Mouse (Mus musculus) hindbrain, embryonic 14.5 days (tissue): ENCODE data around the gene Zfp850. TPM values are rescaled to one million over a fixed set of nuclear protein-coding genes. Genes with fewer than 3 reads are reported as not detected.
"Not testable (repeated sequence)": the region's sequence is repeated elsewhere in the genome, so short reads cannot be mapped to it uniquely, and the experiment has no call there.

ENCODE experiments used
- ATAC-seq: fragments of 200-750 bp; cut with Nextera tagmentation; 2 replicates; pipeline ENCODE4 v1.8.0; 2017; ENCODE audit warnings: moderate number of reproducible peaks, mild to moderate bottlenecking, moderate TSS enrichment, moderate library complexity; ENCODE audit not compliant: low FRiP score
- DNase-seq: peaks from one replicate; pipeline ENCODE4 v3.0.0-alpha.2; 2015; ENCODE audit warnings: low spot score
- H3K27ac ChIP-seq: fragments of 300-500 bp; sonication (generic); 2 replicates; pipeline ENCODE4 v1.5.1; 2014; ENCODE audit warnings: mild to moderate bottlenecking, moderate library complexity
- H3K27me3 ChIP-seq: fragments of 300-500 bp; sonication (generic); 2 replicates; pipeline ENCODE4 v1.6.1; 2014; ENCODE audit warnings: mild to moderate bottlenecking, low read length, mixed read lengths; ENCODE audit not compliant: control insufficient read depth, insufficient read depth
- H3K36me3 ChIP-seq: fragments of 300-500 bp; sonication (generic); replicated peaks from 2 replicates; pipeline ENCODE4 v1.6.1; 2014; ENCODE audit not compliant: control insufficient read depth, insufficient read depth
- H3K4me1 ChIP-seq: fragments of 300-500 bp; sonication (generic); replicated peaks from 2 replicates; pipeline ENCODE4 v1.6.1; 2014; ENCODE audit warnings: antibody characterized with exemption, low read length, mixed read lengths; ENCODE audit not compliant: control insufficient read depth, insufficient read depth
- H3K4me2 ChIP-seq: fragments of 300-500 bp; sonication (generic); replicated peaks from 2 replicates; pipeline ENCODE4 v1.6.1; 2014; ENCODE audit warnings: mild to moderate bottlenecking, moderate library complexity
- H3K4me3 ChIP-seq: fragments of 300-500 bp; sonication (generic); replicated peaks from 2 replicates; pipeline ENCODE4 v1.5.1; 2014; ENCODE audit warnings: mild to moderate bottlenecking, low read length
- H3K9ac ChIP-seq: fragments of 300-500 bp; sonication (generic); 2 replicates; pipeline ENCODE4 v1.6.1; 2014
- H3K9me3 ChIP-seq: fragments of 300-500 bp; sonication (generic); 2 replicates; pipeline ENCODE4 v1.6.1; 2016; ENCODE audit warnings: low read length; ENCODE audit not compliant: control insufficient read depth
- WGBS: fragments of 180-500 bp; shearing (Covaris S2); extraction: QIAGEN DNeasy Blood & Tissue Kit; methylation state at CpG from one replicate; pipeline ENCODE4 v1.1.7; 2014; 5-methylcytosine and 5-hydroxymethylcytosine counted together
- polyA plus RNA-seq: library from polyadenylated mRNA; unstranded; fragments of >200 nt; fragmentation: Nextera tagmentation; extraction: Ambion mirVana; gene quantifications from 2 replicates; pipeline ENCODE4 v1.2.1, GENCODE M21; 2014

The Zfp850 gene
- polyA plus RNA-seq, 1 experiment from 2014 or later = 7.1 TPM

GRCm38 (mm10) chr7:27982197-27982596 is 31.7 kb downstream of the Zfp850 start:
- ATAC-seq = no peak
- Histone ChIP-seq H3K9ac (no peak overlapping the region), H3K27ac (no peak overlapping the region), H3K4me3 (no peak overlapping the region), H3K4me1 (peaks cover 12% of the 10 kb centered on the region; the same call in 1 of the 2 replicates), H3K4me2 (no peak overlapping the region), H3K27me3 (no peaks in the 10 kb centered on the region), H3K36me3 (peaks cover 3% of the 10 kb centered on the region), H3K9me3 (peaks cover 51% of the 10 kb centered on the region)
- WGBS = 82% methylated on average over 2 of the region's 2 CpGs
- DNase-seq = no peak

GRCm38 (mm10) chr7:27978683-27979528 is 35.0 kb downstream of the Zfp850 start, which contains the start of gene Zfp780b:
TSS of gene Zfp780b (minus strand) at chr7:27979171.
- Histone ChIP-seq H3K4me1 (peaks cover 12% of the 10 kb centered on the region; the same call in 1 of the 2 replicates), H3K27ac (peak within 1 kb of the TSS; percentile 78), H3K36me3 (0 out of 2 replicates have a peak, but pooled peaks cover 10% of the 10 kb centered on the region), H3K9ac (peak within 1 kb of the TSS; percentile 95), H3K4me3 (peak within 1 kb of the TSS; percentile 91), H3K9me3 (peaks cover 19% of the 10 kb centered on the region), H3K27me3 (no peaks in the 10 kb centered on the region), H3K4me2 (peak within 1 kb of the TSS; percentile 95)
- peak; percentile 81 for DNase-seq
- under 1% methylated on average over 29 of the region's 29 CpGs for WGBS
- peak; percentile 87 for ATAC-seq

GRCm38 (mm10) chr7:27949451-27949850 is 64.5 kb downstream of the Zfp850 start:
- H3K4me3 ChIP-seq, H3K9ac ChIP-seq, H3K27ac ChIP-seq, H3K4me2 ChIP-seq, H3K4me1 ChIP-seq, DNase-seq, ATAC-seq, H3K9me3 ChIP-seq, H3K27me3 ChIP-seq, H3K36me3 ChIP-seq: not testable (repeated sequence)
- 93% methylated on average over 13 of the region's 13 CpGs for WGBS

GRCm38 (mm10) chr7:27941869-27942268 is 72.0 kb downstream of the Zfp850 start:
- not testable (repeated sequence) for ATAC-seq, H3K4me3 ChIP-seq, DNase-seq, H3K36me3 ChIP-seq, H3K4me1 ChIP-seq, H3K4me2 ChIP-seq, H3K27me3 ChIP-seq, H3K27ac ChIP-seq, H3K9ac ChIP-seq, H3K9me3 ChIP-seq
- 48% methylated on average over 5 of the region's 7 CpGs for WGBS

Other genes starting within 250 kb of the Zfp850 start
- 1.6 and 1.8 TPM in 2 replicates for gene Zfp626, start 206.9 kb downstream of the Zfp850 start, polyA plus RNA-seq
- gene Zfp59, start 175.5 kb downstream of the Zfp850 start, polyA plus RNA-seq = 11.4 and 14.9 TPM in 2 replicates
- 0.72 and 1.6 TPM in 2 replicates for gene Zfp607a, start 156.6 kb downstream of the Zfp850 start, polyA plus RNA-seq
- 14.8 and 17.0 TPM in 2 replicates for gene Zfp974, start 84.7 kb downstream of the Zfp850 start, polyA plus RNA-seq
- 23.8 and 26.1 TPM in 2 replicates for gene Zfp780b, start 34.9 kb downstream of the Zfp850 start, polyA plus RNA-seq
- gene Psmc4, start 36.0 kb upstream of the Zfp850 start, polyA plus RNA-seq = 279 and 282 TPM in 2 replicates
- 0.69 and 0.80 TPM in 2 replicates for gene Fcgbp, start 57.1 kb upstream of the Zfp850 start, polyA plus RNA-seq
- 0.09 and 0.24 TPM in 2 replicates for gene 9530053A07Rik, start 115.4 kb upstream of the Zfp850 start, polyA plus RNA-seq
- gene Fbl, start 155.6 kb upstream of the Zfp850 start, polyA plus RNA-seq = 23.1 and 28.2 TPM in 2 replicates
- gene Dyrk1b, start 165.4 kb upstream of the Zfp850 start, polyA plus RNA-seq = 11.6 and 12.6 TPM in 2 replicates